Mouse (Mus musculus): ENCODE results near the gene Gm42906. TPM values are rescaled to one million over a fixed set of nuclear protein-coding genes. Genes with fewer than 3 reads are reported as not detected.

Gm42906 gene
- total RNA-seq, 2 experiments from 2014 or later = not detected

DNA sequence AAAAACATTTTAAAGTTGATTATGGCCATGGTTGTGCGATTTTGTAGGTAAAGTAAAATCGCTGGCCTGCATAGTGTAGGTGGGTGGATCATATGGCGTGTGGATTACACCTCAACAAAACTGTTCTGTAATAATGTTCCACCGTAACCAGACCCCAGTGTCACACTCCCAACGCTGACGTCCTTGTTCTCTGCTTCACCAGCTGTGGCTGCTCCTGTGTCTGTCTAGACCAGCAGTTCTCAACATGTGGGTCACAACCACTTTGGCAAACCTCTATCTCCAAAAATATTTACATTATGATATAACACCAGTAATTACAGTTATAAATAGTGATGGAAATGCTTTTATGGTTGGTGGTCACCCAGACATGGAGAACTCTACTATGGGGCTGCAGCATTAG is 150.0 kb downstream of the Gm42906 start:
- H3K27ac ChIP-seq = no peak overlapping the region
- intact Hi-C loops (cut with DNase I) = no loop called here
- H3K4me3 ChIP-seq = no peak overlapping the region
- no peak for TF ChIP-seq CTCF (IDR thresholded peaks at IDR 0.05)
- no peak for DNase-seq (ENCODE audit: extremely low spot score in 1 of 2, low spot score in 2 of 2)

GRCm38 (mm10) chr5:151275986-151276385 is 152.0 kb downstream of the Gm42906 start:
- no peak for TF ChIP-seq CTCF (IDR thresholded peaks at IDR 0.05)
- no peak overlapping the region for H3K4me3 ChIP-seq
- DNase-seq (ENCODE audit: extremely low spot score in 1 of 2, low spot score in 2 of 2) = no peak
- H3K27ac ChIP-seq = no peak overlapping the region
- intact Hi-C loops (cut with DNase I) = no loop called here

- no peak for TF ChIP-seq CTCF (IDR thresholded peaks at IDR 0.05)
- Histone ChIP-seq H3K4me3 (no peak overlapping the region), H3K27ac (no peak overlapping the region)
- DNase-seq (ENCODE audit: extremely low spot score in 1 of 2, low spot score in 2 of 2) = no peak
- intact Hi-C loops (cut with DNase I) = no loop called here
Observed at GRCm38 (mm10) chr5:151274265-151274664, 153.7 kb downstream of the Gm42906 start.

GRCm38 (mm10) chr5:151270815-151271214 is 157.1 kb downstream of the Gm42906 start:
- no peak for DNase-seq (ENCODE audit: extremely low spot score in 1 of 2, low spot score in 2 of 2)
- no peak for TF ChIP-seq CTCF (IDR thresholded peaks at IDR 0.05)
- Histone ChIP-seq H3K27ac (no peak overlapping the region), H3K4me3 (no peak overlapping the region)
- intact Hi-C loops (cut with DNase I) = no loop called here

DNA sequence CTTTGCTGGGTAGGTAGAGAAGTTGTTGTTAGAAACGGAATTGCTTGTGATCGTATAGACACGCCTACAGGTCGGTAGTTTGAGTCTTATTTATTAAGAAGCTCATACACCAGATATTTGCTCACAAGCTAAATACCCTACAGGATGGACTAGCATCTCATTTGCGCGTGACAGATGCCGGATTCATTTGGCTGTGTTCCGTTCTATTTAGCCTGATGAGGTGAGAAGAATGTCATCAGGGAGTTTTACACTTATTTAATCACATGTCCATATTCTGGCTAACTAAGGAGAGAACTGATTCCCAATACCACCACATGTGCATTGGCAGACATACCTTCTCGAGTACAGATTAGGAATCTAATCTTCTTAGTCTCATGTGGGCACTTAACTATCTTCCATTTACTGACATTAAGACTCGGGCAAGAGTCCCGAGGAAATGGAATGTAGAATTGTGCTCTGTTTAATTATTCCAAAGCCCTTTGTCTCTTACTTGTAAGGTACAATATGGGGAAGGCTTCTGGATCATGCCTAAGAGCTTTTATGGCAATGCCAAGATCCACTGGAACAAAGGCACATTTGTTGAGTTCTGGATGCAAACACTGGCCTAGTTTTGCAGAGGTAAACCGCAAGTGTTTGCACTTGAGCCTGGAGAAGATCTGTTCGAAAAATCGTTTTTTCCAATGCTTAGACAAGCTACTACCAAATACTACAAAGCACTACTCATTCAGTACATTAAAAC is 160.9 kb downstream of the Gm42906 start:
- Histone ChIP-seq H3K4me3 (no peak overlapping the region), H3K27ac (no peak overlapping the region)
- no peak for DNase-seq (ENCODE audit: extremely low spot score in 1 of 2, low spot score in 2 of 2)
- TF ChIP-seq CTCF (IDR thresholded peaks at IDR 0.05) = no peak
- intact Hi-C loops (cut with DNase I) = no loop called here

- no peak overlapping the region for H3K27ac ChIP-seq
- DNase-seq (ENCODE audit: extremely low spot score in 1 of 2, low spot score in 2 of 2) = no peak
- no peak overlapping the region for H3K4me3 ChIP-seq
- no peak for TF ChIP-seq CTCF (IDR thresholded peaks at IDR 0.05)
- intact Hi-C loops (cut with DNase I) = no loop called here
Observed at GRCm38 (mm10) chr5:151261558-151261957, 166.4 kb downstream of the Gm42906 start.

- Histone ChIP-seq H3K4me3 (no peak overlapping the region), H3K27ac (no peak overlapping the region)
- peak; percentile 25 for TF ChIP-seq CTCF (IDR thresholded peaks at IDR 0.05)
- DNase-seq (ENCODE audit: extremely low spot score in 1 of 2, low spot score in 2 of 2) = no peak
- intact Hi-C loops (cut with DNase I) = no loop called here
Observed at GRCm38 (mm10) chr5:151252213-151252612, 175.8 kb downstream of the Gm42906 start.

DNA sequence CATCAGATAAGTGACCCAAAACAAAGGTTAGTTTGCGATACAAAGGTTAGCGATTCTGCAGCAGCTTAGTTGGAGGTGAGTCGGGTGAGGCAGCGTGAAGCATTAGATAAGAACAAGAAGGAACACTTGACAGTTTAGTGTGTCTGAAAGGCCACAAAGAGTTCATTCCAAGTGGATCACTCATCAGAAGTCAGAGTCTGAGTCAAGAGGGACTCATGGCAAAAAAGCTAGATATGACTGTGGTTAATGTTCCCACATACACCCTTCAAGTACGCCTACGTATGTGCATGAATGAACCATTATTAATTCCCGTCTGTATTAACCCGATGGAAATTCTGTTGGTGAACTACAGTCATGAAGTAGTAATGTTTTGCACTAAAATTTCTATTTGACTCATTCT is 176.3 kb downstream of the Gm42906 start:
- intact Hi-C loops (cut with DNase I) = no loop called here

GRCm38 (mm10) chr5:151248671-151249620 is 179.0 kb downstream of the Gm42906 start:
- no peak overlapping the region for H3K4me3 ChIP-seq
- no peak overlapping the region for H3K27ac ChIP-seq
- intact Hi-C loops (cut with DNase I) = no loop called here
- no peak for TF ChIP-seq CTCF (IDR thresholded peaks at IDR 0.05)
- DNase-seq (ENCODE audit: extremely low spot score in 1 of 2, low spot score in 2 of 2) = no peak

More for the DNA sequence above, 176.3 kb downstream of the Gm42906 start:
- H3K4me3 ChIP-seq = no peak overlapping the region
- no peak for TF ChIP-seq CTCF (IDR thresholded peaks at IDR 0.05)
- no peak overlapping the region for H3K27ac ChIP-seq
- no peak for DNase-seq (ENCODE audit: extremely low spot score in 1 of 2, low spot score in 2 of 2)

DNA sequence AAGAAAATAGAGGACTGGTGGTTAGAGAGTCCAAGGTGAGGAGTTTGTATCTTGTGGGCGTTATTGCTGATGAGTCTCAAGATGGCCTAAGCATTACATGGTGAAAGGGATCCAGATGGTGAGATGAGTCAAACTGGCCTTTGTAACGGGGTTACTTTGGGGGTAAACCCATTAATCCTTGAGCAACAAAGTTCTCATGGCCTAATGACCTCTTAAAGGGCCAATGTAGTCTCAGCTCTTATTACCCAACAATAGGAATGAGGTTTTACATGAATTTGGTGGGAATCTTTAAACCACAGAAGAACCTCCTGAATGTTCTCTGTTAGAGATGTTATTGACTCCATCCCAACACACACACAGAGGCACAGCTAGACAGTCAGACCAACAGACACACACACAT is 179.9 kb downstream of the Gm42906 start:
- DNase-seq (ENCODE audit: extremely low spot score in 1 of 2, low spot score in 2 of 2) = no peak
- intact Hi-C loops (cut with DNase I) = no loop called here
- Histone ChIP-seq H3K4me3 (no peak overlapping the region), H3K27ac (no peak overlapping the region)
- TF ChIP-seq CTCF (IDR thresholded peaks at IDR 0.05) = no peak

- no peak for DNase-seq (ENCODE audit: extremely low spot score in 1 of 2, low spot score in 2 of 2)
- H3K27ac ChIP-seq = no peak overlapping the region
- intact Hi-C loops (cut with DNase I) = no loop called here
- H3K4me3 ChIP-seq = no peak overlapping the region
- no peak for TF ChIP-seq CTCF (IDR thresholded peaks at IDR 0.05)
Observed at GRCm38 (mm10) chr5:151247115-151247875, 180.7 kb downstream of the Gm42906 start.

- Histone ChIP-seq H3K27ac (no peak overlapping the region), H3K4me3 (no peak overlapping the region)
- intact Hi-C loops (cut with DNase I) = no loop called here
- DNase-seq (ENCODE audit: extremely low spot score in 1 of 2, low spot score in 2 of 2) = no peak
- no peak for TF ChIP-seq CTCF (IDR thresholded peaks at IDR 0.05)
Observed at GRCm38 (mm10) chr5:151246287-151246686, 181.7 kb downstream of the Gm42906 start.
